ENCODE assay signal across 9 mouse cellular contexts in the genomic region with DNA sequence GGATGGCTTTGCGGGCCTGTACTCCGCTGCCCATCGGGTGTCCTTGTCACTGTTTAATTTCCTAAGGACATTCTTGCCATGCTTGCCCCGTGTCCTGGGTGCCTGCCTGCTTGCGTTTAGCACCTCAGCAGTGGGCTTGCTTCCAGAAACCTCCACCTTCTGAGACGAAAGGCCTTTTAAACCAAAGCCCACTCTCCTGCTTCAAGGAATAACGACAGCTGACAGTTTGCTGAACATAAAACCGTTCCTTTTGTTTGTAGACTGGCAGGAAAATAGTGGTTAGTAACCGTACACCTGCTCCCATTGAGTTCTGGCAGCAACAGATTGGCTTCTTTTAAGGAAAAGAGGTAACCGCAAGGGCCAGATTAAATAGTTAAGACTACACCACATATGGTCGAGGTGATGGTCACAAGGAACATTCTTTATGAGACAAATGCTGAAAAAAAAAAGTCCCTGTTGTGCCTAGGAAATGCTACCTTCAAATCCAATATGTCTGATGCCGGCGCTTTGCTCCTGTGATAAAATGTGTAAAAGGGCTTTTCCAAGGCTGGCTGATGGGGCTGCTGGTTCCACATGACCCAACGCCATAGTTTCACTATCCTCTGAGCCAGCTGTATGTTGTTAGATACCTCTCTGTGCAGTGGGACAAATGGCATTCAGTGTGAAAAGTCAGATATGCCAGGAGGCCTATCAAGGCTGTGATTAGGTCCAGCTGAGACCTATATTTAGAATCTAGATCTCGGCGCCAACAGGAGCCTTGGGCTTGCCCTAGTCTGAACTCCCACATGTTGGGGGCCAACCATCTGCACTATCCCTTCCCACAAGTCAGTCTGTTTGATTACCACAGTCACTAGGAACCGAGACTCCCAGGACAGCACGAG. TPM values are rescaled to one million over a fixed set of nuclear protein-coding genes. Genes with fewer than 3 reads are reported as not detected.
DNase-seq lines count a peak whose midpoint lies in the region; ATAC-seq lines count a peak whose summit lies in the region.
"Had no signal": no experiment of that assay in that cellular context is flagged by ENCODE, and none has a peak within 500 bp of the region (broad histone marks: within the 10 kb centered on the region; RNA-seq: fewer than 3 reads in every experiment).

No protein-coding gene starts in this region.

- peak overlapping the region; percentile 77; the same call in 1 of the 2 replicates for H3K27ac ChIP-seq in hindbrain, embryonic 12.5 days
- no peak overlapping the region for H3K27ac ChIP-seq in hindbrain, embryonic 11.5 days (ENCODE audit: low read depth, low read length)
- H3K27ac ChIP-seq in embryonic facial prominence, embryonic 12.5 days, result peak overlapping the region; percentile 73
- peak overlapping the region; percentile 89 for H3K27ac ChIP-seq in midbrain, embryonic 13.5 days

- no peak for DNase-seq in hindbrain, embryonic 11.5 days (ENCODE audit: low spot score)
- DNase-seq in heart, postnatal 4 days, result peak; percentile 28
- no peak for DNase-seq in MN1 (ENCODE audit: low spot score)
- no peak for DNase-seq in left cerebral cortex, postnatal 25 days (ENCODE audit: low spot score in 2 of 2)
- no peak for DNase-seq in lung, postnatal 25 days (ENCODE audit: low spot score)

- no peak overlapping the region for H3K4me2 ChIP-seq in hindbrain, embryonic 12.5 days (replicated peaks)
- no peak overlapping the region for H3K4me2 ChIP-seq in hindbrain, embryonic 11.5 days (replicated peaks; ENCODE audit: low read depth, low read length)
- H3K4me2 ChIP-seq in embryonic facial prominence, embryonic 12.5 days (replicated peaks), result no peak overlapping the region
- no peak overlapping the region for H3K4me2 ChIP-seq in midbrain, embryonic 13.5 days (replicated peaks)
- H3K4me2 ChIP-seq: limb, embryonic 15.5 days had no signal

- no peaks in the 10 kb centered on the region for H3K9me3 ChIP-seq in hindbrain, embryonic 12.5 days (replicated peaks)
- H3K9me3 ChIP-seq in hindbrain, embryonic 11.5 days (ENCODE audit: control insufficient read depth, low read length), result no peaks in the 10 kb centered on the region
- H3K9me3 ChIP-seq in embryonic facial prominence, embryonic 12.5 days, result no peaks in the 10 kb centered on the region
- no peaks in the 10 kb centered on the region for H3K9me3 ChIP-seq in midbrain, embryonic 13.5 days
- H3K9me3 ChIP-seq: limb, embryonic 15.5 days had no signal

- intact Hi-C loops in left cerebral cortex, postnatal 25 days (cut with DNase I), result no loop called here

- H3K36me3 ChIP-seq in hindbrain, embryonic 12.5 days, result no peaks in the 10 kb centered on the region
- H3K36me3 ChIP-seq in hindbrain, embryonic 11.5 days (ENCODE audit: control insufficient read depth, insufficient read depth, low read length), result no peaks in the 10 kb centered on the region
- H3K36me3 ChIP-seq in embryonic facial prominence, embryonic 12.5 days, result no peaks in the 10 kb centered on the region
- peaks cover 12% of the 10 kb centered on the region for H3K36me3 ChIP-seq in midbrain, embryonic 13.5 days
- H3K36me3 ChIP-seq: limb, embryonic 15.5 days had no signal

- peaks cover 65% of the 10 kb centered on the region for H3K4me1 ChIP-seq in hindbrain, embryonic 12.5 days
- peaks cover 18% of the 10 kb centered on the region for H3K4me1 ChIP-seq in hindbrain, embryonic 11.5 days (replicated peaks; ENCODE audit: control insufficient read depth, insufficient read depth, low read length)
- H3K4me1 ChIP-seq in embryonic facial prominence, embryonic 12.5 days, result peaks cover 64% of the 10 kb centered on the region
- H3K4me1 ChIP-seq in midbrain, embryonic 13.5 days (replicated peaks), result peaks cover 68% of the 10 kb centered on the region

- H3K9ac ChIP-seq in hindbrain, embryonic 12.5 days, result no peak overlapping the region
- H3K9ac ChIP-seq in hindbrain, embryonic 11.5 days (ENCODE audit: low read depth, low read length), result no peak overlapping the region
- no peak overlapping the region for H3K9ac ChIP-seq in embryonic facial prominence, embryonic 12.5 days
- H3K9ac ChIP-seq in midbrain, embryonic 13.5 days (replicated peaks), result no peak overlapping the region
- H3K9ac ChIP-seq: limb, embryonic 15.5 days had no signal

- ATAC-seq in hindbrain, embryonic 12.5 days (ENCODE audit: low FRiP score), result no peak
- ATAC-seq in hindbrain, embryonic 11.5 days (ENCODE audit: low FRiP score), result no peak
- no peak for ATAC-seq in embryonic facial prominence, embryonic 12.5 days (ENCODE audit: insufficient number of reproducible peaks, insufficient read depth, low FRiP score, low TSS enrichment)
- ATAC-seq in midbrain, embryonic 13.5 days, result no peak

- H3K4me3 ChIP-seq in hindbrain, embryonic 12.5 days, result no peak overlapping the region
- no peak overlapping the region for H3K4me3 ChIP-seq in hindbrain, embryonic 11.5 days (ENCODE audit: low read depth, low read length)
- H3K4me3 ChIP-seq in embryonic facial prominence, embryonic 12.5 days, result no peak overlapping the region
- H3K4me3 ChIP-seq in midbrain, embryonic 13.5 days (replicated peaks), result no peak overlapping the region
- H3K4me3 ChIP-seq: limb, embryonic 15.5 days had no signal

- WGBS in hindbrain, embryonic 12.5 days, result 51% methylated on average over 18 of the region's 18 CpGs
- 67% methylated on average over 18 of the region's 18 CpGs for WGBS in hindbrain, embryonic 11.5 days
- WGBS in embryonic facial prominence, embryonic 12.5 days, result 39% methylated on average over 18 of the region's 18 CpGs
- 56% methylated on average over 18 of the region's 18 CpGs for WGBS in midbrain, embryonic 13.5 days

- H3K27me3 ChIP-seq in hindbrain, embryonic 12.5 days, result no peaks in the 10 kb centered on the region
- H3K27me3 ChIP-seq in hindbrain, embryonic 11.5 days (ENCODE audit: control insufficient read depth, insufficient read depth, low read length), result no peaks in the 10 kb centered on the region
- no peaks in the 10 kb centered on the region for H3K27me3 ChIP-seq in embryonic facial prominence, embryonic 12.5 days
- H3K27me3 ChIP-seq in midbrain, embryonic 13.5 days, result no peaks in the 10 kb centered on the region
- H3K27me3 ChIP-seq: limb, embryonic 15.5 days had no signal

RNA-seq across cellular contexts. Expression of gene Abcg1, which starts 14.2 kb away (rescaled TPM):
- polyA plus RNA-seq in hindbrain, embryonic 12.5 days (2016; fragmentation: Nextera tagmentation; extraction: Ambion mirVana), result 15.3 and 17.5 TPM in 2 replicates
- 9.7 and 10.5 TPM in 2 replicates for polyA plus RNA-seq in hindbrain, embryonic 11.5 days (2014; fragmentation: Nextera tagmentation; extraction: Ambion mirVana)
- polyA plus RNA-seq in embryonic facial prominence, embryonic 12.5 days (2016; fragmentation: Nextera tagmentation; extraction: Ambion mirVana), result 14.6 and 15.4 TPM in 2 replicates
- 1 to 10 TPM; 5.3 to 7.8 TPM for total RNA-seq in heart, postnatal 4 days (2021)
- 21.8 and 24.4 TPM in 2 replicates for polyA plus RNA-seq in midbrain, embryonic 13.5 days (2015; fragmentation: Nextera tagmentation; extraction: Ambion mirVana)
- total RNA-seq in left cerebral cortex, postnatal 25 days (2021), result 10 to 100 TPM; 61.4 to 65.9 TPM

RNA-seq across cellular contexts. Expression of gene Tff3, which starts 57.8 kb away (rescaled TPM):
- polyA plus RNA-seq in hindbrain, embryonic 12.5 days (2016; fragmentation: Nextera tagmentation; extraction: Ambion mirVana), result 0.53 TPM in 1 of 2 replicates, not detected in the other
- polyA plus RNA-seq in hindbrain, embryonic 11.5 days (2014; fragmentation: Nextera tagmentation; extraction: Ambion mirVana), result 0.35 and 0.79 TPM in 2 replicates
- polyA plus RNA-seq in embryonic facial prominence, embryonic 12.5 days (2016; fragmentation: Nextera tagmentation; extraction: Ambion mirVana), result not detected in 2 replicates
- total RNA-seq in heart, postnatal 4 days (2021), result not detected
- 0.97 and 2.0 TPM in 2 replicates for polyA plus RNA-seq in midbrain, embryonic 13.5 days (2015; fragmentation: Nextera tagmentation; extraction: Ambion mirVana)
- total RNA-seq in left cerebral cortex, postnatal 25 days (2021), result not detected
